Mouse (Mus musculus) mature B cell (primary cell): ENCODE measurements around the gene Trappc4.
"Not testable (repeated sequence)": the region's sequence is repeated elsewhere in the genome, so short reads cannot be mapped to it uniquely, and the experiment has no call there.

Experiments used
- in situ Hi-C: fragments of 300-500 bp; cut with MboI; formaldehyde crosslinking; loops from 2 replicates; pipeline ENCODE4 v1.14.3; 2019

The Trappc4 gene

DNA sequence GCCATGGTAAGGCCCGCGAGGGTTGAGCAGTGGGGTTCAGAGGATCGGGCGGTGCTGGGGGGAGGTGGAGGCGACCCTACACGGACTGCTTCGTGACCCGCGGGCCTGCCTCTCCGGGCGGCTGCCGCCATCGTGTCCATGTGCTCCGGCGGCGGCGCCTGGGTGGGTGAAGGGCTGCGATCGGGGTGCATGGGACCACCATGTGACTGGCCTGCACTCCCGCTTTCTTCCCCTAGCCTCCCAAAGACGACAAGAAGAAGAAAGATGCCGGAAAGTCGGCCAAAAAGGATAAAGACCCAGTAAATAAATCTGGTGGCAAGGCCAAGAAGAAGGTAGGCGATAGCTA is 325 bp upstream of the Trappc4 start:
- in situ Hi-C loops, result no loop called here

DNA sequence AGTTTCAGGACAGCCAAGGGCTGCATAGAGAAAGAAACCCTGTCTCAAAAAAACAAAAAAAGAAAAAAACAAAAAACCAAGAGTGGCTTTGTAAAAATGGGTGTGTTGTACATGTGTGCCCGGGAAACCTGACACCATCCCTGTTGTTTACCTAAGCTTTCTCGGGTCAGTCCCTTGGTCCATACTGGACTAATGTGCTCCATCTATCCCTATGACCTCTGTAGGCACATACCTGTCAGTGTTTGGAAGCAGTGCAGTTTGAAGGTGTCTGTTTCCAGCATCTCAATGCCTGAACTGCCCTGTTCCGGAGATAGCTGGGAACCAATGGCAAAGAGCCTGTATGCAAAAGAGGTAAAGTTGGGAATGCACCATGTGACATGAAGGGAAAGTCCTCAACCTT is 2.4 kb downstream of the Trappc4 start:
- in situ Hi-C loops, result no loop called here

DNA sequence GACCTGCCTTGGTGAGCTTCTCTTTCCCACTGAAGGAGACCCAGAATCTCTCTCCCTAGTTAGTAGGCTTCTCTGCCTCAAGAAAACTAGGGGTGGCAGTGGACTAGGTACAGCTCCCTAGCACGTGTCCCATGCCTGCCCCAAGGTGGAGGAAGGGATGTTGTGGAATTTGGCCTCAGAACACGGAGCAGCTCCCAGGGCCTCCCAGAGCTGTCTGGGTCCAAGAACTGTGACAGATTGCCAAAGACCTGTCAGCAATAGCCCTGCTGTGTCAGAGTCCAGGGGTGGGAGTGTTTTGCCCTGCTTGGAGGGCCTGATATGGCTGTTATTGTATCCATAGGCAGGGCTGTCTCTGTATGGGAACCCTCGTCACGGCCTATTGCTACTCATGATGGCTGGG is 6.3 kb downstream of the Trappc4 start:
- in situ Hi-C loops, result no loop called here

DNA sequence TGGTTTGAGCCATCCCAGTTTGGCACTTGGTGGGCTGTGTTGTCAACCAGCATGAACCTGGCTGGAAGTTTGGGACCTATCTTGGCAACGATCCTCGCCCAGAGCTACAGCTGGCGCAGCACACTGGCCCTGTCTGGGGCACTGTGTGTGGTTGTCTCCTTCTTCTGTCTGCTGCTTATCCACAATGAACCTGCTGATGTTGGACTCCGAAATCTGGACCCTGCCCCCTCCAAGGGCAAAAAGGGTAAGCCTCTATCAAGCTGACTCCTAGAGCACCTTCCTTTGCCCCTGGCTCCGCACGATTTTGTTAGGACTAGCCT is 7.6 kb downstream of the Trappc4 start:
- in situ Hi-C loops, result no loop called here

DNA sequence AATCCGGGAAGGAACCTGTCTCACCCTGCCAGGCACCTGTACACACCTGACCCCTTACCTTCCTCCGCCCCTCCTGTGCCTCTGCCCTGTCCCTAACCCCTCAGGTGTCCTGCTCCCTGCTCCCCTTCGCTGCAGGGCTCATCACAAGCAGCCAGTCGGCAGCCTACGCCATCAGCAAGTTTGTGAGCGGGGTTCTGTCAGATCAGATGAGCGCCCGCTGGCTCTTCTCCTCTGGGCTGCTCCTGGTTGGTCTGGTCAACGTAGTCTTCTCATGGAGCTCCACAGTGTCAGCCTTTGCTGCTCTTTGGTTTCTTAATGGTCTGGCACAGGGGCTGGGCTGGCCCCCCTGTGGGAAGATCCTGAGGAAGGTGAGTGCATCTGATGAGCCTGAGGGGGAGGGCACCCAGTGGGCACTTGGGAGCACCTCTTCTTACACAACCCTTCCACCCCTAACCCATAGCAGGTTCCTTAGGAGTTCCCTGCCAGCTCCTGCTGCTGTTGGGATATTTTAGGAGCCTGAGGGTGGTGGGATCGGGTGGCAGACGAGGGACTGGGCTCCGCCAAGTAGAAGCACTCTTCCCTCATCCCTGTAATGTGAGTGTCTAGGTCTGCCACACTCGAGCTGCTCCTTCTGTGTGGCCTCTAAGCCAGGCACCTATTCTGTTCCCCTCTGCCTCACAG is 8.1 kb downstream of the Trappc4 start:
- in situ Hi-C loops, result no loop called here

DNA sequence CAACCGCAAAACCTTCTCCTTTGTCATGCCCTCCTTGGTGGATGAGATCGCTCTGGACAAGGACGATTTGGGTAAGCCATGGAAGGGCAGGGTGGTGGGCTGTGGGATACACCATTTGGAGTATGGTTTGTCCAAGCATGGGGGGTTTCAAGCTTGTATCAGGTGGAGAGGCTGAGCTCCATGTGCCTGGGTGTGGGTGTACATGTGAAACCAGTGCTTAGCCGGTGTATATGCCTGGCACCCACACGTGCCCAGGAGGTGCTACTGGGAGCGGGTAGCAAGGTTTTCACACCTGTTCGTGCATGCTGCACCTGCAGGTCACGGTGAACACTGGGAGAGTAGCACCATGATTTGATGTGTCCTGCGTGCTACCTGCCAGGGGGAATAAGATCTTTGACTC is 8.8 kb downstream of the Trappc4 start:
- in situ Hi-C loops, result no loop called here

DNA sequence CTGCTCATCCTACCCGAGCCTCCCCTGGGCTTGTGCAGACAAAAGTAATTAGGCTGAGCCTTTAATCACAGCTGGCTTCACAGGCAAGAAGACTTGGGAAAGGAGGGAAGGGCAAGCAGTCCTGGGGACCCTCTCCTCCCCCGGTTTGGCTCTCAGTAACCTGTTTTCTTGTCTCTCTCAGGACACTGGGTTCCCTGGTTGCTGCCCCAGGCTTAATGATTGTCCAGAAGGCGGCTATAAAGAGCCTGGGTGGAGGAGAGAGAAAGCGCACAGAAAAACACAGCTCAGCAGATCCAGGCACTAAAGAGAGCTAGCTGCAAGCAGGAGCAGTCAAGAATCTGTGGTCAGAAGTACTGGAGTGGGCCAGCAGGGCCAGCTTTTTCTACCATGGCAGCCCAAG is 9.3 kb downstream of the Trappc4 start:
- in situ Hi-C loops, result no loop called here

DNA sequence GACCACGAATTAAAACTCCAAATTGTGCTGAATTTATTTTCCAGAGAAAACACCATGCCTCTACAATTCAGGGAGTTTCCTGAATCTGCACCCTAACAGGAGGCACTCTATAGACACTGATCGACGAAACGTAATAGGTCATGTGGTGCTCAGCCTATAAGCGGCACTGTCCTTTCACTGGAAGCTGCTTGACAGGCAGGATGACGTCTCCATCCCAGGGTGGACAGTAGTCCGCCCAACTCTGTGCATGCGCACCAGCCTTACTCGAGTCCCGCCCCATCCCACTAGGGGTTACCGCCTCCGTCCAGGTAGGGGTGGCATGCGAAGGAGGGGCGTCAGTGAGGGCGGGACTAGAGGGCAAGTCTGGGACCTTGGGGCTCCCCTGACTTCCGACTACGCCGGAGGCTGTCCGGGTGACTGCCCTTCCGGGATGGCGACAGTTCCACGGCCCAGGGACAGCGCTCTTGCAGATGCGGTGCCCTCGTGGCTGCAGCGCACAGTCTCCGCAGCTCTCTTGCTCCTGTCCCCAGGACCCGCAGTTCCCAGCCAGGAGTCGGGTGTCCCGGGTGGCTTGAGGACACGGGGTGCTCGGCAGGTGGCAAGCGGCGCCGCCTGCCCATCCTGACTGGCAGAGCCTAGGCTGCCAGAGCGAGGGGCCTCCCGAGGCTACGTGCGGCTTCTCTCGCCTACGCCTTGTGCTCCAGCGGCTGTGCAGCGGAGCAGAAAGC is 10.6 kb downstream of the Trappc4 start, which contains the start of gene Slc37a4:
Gene Slc37a4 (plus strand): TSS at position 169 of the 728 bp plus-strand sequence.
- in situ Hi-C loops, result no loop called here

DNA sequence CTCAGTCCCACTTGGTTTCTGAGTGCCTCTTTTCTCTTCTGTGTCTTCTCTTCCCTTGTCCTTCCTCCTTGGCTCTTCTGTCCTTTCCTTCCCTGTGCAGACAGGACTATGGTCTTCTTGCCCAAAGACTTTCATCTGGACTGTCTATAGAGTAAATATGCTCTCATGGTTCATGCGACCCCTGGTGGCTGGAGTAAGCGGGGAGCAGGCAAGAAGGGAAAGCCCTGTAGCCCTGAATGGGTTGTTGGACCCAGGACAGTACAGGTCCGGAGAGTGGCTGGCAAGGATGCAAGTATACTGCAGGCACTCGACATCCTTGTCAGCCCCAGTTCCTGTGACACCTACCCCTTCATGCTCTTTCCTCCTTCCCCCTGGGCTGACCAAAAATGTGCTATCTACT is 15.9 kb downstream of the Trappc4 start:
- in situ Hi-C loops, result no loop called here

DNA sequence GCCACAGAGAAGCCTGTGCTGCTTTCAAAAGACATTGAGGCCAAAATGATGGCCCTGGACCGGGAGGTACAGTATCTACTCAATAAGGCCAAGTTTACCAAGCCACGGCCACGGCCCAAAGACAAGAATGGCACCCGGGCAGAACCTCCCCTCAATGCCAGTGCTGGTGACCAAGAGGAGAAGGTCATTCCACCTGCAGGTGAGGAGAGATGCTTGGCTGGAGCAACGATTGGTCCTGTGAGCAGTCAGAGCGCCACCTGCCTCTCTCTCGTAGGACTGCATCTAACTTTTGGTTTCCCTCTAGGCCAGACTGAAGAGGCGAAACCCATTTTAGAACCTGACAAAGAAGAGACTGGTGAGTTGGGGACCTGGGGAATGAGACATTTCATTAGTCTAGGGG is 18.1 kb downstream of the Trappc4 start:
- in situ Hi-C loops, result loop anchor here (5.0 kb wide), 1 partner anchor 47 kb away; the partner anchor contains the start of gene Hmbs

DNA sequence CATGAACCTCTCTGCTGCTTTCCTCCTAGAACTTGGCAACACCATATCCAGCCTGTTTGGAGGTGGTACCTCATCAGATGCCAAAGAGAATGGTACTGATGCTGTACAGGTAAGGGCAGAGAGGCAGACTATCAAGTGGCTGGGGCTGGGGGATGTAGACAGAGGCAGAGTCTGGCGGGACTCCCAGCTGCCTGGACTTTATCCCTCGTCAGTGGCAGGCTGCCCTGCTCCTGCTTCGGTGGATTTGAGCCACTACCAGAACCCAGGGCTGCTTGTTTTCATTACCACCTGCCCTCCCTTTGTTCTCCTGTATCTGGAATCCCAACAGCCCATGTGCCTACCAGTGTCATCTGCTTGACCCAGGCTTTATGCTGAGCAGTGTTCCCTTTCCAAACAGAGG is 20.2 kb downstream of the Trappc4 start:
- in situ Hi-C loops, result loop anchor here (5.0 kb wide), 1 partner anchor 45 kb away; the partner anchor contains the start of gene Hmbs

DNA sequence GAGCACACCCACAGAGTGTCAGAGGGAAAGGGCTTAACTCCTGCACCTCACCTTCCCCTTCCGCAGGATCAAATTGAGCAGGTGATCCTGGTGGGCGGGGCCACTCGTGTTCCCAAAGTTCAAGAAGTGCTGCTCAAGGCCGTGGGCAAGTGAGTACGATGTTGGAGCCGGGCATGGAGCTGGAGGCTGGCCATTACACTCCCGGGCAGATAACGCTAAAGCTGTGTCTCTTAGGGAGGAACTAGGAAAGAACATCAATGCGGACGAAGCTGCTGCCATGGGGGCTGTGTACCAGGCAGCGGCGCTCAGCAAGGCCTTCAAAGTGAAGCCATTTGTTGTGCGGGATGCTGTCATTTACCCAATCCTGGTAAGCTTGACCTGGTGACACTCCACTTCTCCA is 22.8 kb downstream of the Trappc4 start:
- in situ Hi-C loops, result no loop called here

DNA sequence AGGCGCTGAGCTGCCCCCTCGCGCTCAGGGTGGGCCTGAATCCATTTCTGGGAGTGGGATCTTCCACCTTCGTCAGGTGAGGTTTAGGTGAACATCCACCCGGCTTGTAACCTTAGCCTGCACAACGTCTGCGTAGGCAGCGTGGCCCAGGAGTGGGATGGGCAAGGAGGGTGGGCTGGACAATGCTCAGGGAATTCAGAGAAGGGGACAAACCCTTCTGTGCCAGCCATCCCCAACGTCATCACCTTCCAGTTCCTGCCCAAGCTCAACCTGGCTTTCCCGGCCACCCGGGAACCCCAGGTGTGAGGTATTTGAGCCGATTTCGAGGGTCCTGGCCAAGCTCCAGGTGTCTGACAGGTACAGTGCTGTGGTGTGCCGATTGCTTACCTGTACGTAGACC is 27.5 kb downstream of the Trappc4 start:
- in situ Hi-C loops, result no loop called here

DNA sequence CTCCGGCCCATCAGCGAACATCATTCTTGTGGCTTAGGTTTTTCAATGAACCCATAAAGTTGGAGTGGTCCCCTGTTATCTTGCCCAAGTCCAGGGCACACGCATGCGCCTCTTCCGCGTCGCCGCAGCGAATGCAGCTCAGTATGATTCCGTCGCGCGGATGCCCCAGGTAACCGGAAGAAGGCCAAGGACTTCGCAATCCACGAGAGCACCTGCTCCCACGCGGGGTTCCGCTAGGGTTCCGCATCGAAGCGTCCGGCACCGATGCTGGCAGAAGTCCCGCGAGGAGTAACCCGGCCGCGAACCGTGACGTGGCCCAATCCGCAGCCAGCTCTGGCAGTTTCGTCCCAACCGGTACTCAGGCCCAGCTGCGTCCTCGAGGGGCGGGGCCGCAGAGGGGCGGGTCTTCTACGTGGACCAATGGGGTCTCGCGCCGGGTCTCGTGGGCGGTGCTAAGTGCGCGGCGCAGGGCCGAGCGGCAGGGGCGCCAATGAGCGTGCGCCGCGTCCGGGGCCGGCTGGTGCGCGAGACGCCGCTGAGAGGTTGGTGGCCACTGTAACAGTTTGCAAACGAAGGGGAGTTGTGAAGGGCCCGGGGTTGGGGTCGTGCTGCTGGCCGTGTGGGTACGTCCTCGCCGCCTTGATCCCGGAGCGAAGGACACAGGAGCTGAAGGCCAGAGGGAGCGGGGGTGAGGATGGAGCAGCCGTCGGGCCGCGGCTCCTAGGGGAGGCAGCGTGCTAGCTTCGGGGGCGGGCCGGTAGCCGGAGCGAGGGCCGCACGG is 28.2 kb downstream of the Trappc4 start, which contains the start of gene Hyou1:
Gene Hyou1 (plus strand): TSS at position 437 of the 781 bp plus-strand sequence.
- in situ Hi-C loops, result no loop called here

DNA sequence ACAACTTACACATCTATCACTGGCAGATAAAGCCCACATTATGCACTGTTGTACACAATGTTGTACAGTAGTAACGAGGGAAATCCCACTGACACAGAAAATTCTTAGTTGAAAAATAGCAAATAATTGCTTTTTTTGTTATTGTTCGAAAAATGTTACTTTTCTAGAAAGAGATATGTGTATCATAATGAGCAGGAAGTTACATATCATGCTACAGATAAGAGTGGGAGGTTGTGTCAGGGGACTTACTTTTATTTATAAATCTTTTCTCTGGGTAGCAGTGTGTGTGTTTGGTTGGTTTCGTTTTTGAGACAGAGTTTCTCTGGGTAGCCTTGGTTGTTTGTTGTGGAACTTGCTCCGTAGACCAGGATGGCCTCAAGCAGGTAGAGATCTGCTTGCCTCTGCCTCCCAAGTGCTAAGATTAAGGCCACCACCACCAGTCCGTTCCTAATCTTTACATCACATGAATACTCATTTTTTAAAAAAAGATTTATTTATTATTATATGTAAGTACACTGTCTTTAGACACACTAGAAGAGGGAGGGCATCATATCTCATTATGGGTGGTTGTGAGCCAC is 29.2 kb downstream of the Trappc4 start:
- in situ Hi-C loops, result no loop called here

DNA sequence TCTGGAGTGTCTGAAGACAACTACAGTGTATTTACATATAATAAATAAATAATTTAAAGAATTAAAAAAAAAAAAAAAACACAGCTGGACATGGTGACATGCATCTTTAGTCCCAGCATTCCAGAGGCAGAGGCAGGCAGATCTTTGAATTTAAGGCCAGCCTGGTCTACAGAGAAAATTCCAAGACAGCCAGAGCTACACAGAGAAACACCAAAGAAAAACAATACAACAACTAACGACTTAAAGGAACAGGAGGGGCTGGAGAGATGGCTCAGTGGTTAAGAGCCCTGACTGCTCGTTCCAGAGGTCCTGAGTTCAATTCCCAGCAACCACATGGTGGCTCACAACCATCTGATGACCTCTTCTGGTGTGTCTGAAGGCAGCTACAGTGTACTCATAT is 30.1 kb downstream of the Trappc4 start:
- in situ Hi-C loops, result not testable (repeated sequence)

DNA sequence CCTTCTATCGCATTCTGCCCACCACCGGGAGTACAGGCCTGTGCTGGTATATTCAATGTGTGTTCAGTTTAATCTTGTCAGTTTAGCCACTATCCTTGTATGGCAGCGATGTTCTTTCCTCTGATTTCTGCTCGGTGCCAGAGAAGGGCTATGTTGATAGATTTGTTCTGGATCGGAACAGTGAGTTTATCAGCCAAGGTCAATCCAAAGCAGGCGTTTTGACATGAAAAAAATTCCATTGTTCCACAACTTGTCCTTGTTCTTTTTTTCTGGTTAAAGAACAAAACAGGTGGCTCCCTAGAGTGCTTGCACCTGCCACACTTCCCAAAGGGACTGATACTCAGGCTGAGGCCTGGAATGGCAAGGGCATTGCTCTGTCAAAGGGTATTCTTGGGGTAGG is 31.3 kb downstream of the Trappc4 start:
- in situ Hi-C loops, result no loop called here

DNA sequence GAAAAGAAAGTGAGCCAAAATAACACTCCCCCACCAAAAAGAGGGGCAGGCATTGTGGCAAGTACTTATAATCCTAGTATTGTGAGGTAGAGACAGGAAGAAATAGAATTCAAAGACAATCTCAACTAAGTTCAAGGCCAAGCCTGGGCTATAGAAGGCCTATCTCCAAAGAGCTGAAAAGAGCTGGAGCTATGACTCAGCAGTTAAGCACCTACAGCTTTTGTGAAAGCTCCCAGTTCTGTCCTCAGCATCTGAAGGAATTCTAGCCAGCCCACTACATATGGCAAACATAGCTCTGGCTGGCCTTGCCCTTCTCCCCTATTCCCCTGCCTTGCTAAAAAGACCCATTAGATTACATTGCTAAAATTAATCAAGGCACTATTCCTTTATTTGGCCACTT is 34.0 kb downstream of the Trappc4 start:
- in situ Hi-C loops, result no loop called here

DNA sequence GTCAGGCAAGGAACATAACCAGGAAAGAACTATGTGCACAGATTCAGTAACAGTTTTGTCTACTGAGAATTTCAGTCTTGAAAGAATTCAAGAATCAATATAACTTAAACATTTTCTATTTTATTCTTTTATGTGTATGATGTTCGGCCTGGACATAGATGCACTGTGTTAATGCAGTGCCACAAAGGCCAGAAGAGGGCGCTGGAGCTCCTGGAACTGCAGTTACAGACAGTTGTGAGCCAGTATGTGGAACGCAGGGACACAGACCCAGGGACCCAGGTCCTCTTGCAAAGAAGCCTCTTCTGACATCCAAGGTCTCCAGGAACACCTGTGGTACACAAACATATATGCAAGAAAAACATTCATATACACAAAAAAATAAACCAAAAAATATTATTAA is 42.9 kb downstream of the Trappc4 start:
- in situ Hi-C loops, result no loop called here

DNA sequence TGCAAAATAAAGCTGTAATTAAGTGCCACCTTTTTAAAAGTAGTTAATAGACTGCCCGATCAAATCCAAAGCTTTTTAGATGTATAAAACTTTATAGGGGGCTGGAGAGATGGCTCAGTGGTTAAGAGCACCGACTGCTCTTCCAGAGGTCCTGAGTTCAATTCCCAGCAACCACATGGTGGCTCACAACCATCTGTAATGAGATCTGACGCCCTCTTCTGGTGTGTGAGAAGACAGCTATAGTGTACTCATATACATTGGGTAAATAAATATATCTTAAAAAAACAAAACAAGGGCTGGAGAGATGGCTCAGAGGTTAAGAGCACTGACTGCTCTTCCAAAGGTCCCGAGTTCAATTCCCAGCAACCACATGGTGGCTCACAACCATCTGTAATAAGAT is 45.5 kb downstream of the Trappc4 start:
- in situ Hi-C loops, result not testable (repeated sequence)

DNA sequence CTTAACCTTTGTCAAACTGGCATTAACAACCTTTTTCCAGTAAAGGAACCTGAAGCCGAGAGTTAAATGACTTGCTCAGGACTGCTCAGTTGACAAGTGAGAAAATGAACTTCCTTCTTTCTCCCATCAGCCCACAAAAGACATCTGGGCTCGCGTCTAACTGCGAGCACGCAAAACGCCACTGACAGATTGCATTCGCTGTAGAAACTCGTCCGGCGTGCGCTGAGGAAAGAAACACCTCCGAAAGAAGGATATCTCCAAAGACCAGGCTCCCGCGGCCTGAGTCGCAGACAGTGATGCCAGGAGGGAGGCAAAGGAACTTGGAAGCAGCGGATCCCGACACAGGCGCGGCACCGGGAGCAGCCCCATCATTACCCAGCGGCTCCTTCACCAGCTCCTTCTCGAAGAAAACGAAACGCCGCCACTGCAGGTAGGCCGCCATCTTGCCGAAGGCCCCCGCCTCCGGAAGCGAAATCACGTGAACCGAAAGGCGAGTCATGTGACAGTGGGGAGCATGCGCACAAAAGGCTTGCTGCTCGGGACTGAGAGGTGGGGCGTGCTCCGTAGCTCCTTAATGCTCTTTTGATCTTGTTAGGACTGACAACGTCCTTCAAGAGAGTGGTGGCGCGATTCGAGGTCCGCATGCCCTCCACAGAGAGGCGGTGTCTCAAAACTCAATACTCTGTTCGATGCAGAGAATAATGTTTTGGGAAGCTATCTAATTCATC is 46.0 kb downstream of the Trappc4 start, which contains the start of gene Vps11:
Gene Vps11 (minus strand): TSS at position 481 of the 728 bp plus-strand sequence.
- in situ Hi-C loops, result no loop called here

DNA sequence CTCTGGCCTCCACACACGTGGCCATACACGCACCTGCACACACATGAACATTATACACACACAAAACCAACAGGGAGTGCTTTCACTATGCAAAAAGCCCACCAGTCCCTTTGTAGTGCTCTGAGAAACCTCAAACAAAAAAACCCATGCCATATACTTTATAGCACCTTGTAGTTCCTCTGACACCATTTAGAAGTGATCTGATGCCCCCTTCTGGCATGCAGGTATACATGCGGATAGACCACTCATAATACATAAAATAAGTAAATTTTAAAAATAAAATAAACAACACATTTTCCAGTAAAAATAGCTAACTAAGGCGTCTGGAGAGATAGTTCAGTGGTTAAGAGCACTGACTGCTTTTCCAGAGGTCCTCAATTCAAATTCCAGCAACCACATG is 50.2 kb downstream of the Trappc4 start:
- in situ Hi-C loops, result no loop called here
